8 mouse cellular contexts compared by ENCODE assay signal in genomic region chr17:27513279-27513915, GRCm38 (mm10). TPM values are rescaled to one million over a fixed set of nuclear protein-coding genes. Genes with fewer than 3 reads are reported as not detected.
A peak's percentile ranks its signal among the peaks of the same experiment; 100 is the strongest.
DNase-seq lines count a peak whose midpoint lies in the region; ATAC-seq lines count a peak whose summit lies in the region.

No protein-coding gene starts in this region.

- peak overlapping the region; percentile 97 for H3K4me2 ChIP-seq in lung, embryonic 15.5 days
- peak overlapping the region; percentile 99 for H3K4me2 ChIP-seq in hindbrain, embryonic 11.5 days (replicated peaks; ENCODE audit: low read depth, low read length)
- peak overlapping the region; percentile 80 for H3K4me2 ChIP-seq in midbrain, embryonic 15.5 days

- DNase-seq in lung, postnatal 10 days: no peak
- DNase-seq in cerebellum, adult 9-11 months: peak; percentile 88
- peak; percentile 56 for DNase-seq in hindbrain, embryonic 11.5 days (ENCODE audit: low spot score)
- no peak for DNase-seq in layer of hippocampus, postnatal 14 days (ENCODE audit: low spot score in 2 of 2)
- no peak for DNase-seq in Muller cell, postnatal 12 days (ENCODE audit: inconsistent ontology term)
- DNase-seq in gastrocnemius, postnatal 10 days: no peak

- no peak for ATAC-seq in lung, embryonic 15.5 days (ENCODE audit: borderline replicate concordance, extremely low read depth, low FRiP score, low TSS enrichment)
- ATAC-seq in hindbrain, embryonic 11.5 days (ENCODE audit: low FRiP score): no peak
- 0 out of 2 replicates have a peak, but pooled peaks have one; percentile 22 for ATAC-seq in midbrain, embryonic 15.5 days (replicated peaks)

- H3K9ac ChIP-seq in lung, embryonic 15.5 days: peak overlapping the region; percentile 13; the same call in 1 of the 2 replicates
- H3K9ac ChIP-seq in hindbrain, embryonic 11.5 days (ENCODE audit: low read depth, low read length): peak overlapping the region; percentile 81
- H3K9ac ChIP-seq in midbrain, embryonic 15.5 days: peak overlapping the region; percentile 72

- WGBS in lung, embryonic 15.5 days: 2% methylated on average over 48 of the region's 66 CpGs
- WGBS in hindbrain, embryonic 11.5 days: under 1% methylated on average over 51 of the region's 66 CpGs
- WGBS in midbrain, embryonic 15.5 days: under 1% methylated on average over 57 of the region's 66 CpGs

- H3K9me3 ChIP-seq in lung, embryonic 15.5 days: no peaks in the 10 kb centered on the region
- H3K9me3 ChIP-seq in hindbrain, embryonic 11.5 days (ENCODE audit: control insufficient read depth, low read length): no peaks in the 10 kb centered on the region
- no peaks in the 10 kb centered on the region for H3K9me3 ChIP-seq in midbrain, embryonic 15.5 days

- H3K27ac ChIP-seq in lung, embryonic 15.5 days: no peak overlapping the region
- peak overlapping the region; percentile 79 for H3K27ac ChIP-seq in hindbrain, embryonic 11.5 days (ENCODE audit: low read depth, low read length)
- peak overlapping the region; percentile 70 for H3K27ac ChIP-seq in midbrain, embryonic 15.5 days

- H3K27me3 ChIP-seq in lung, embryonic 15.5 days: peaks cover 100% of the 10 kb centered on the region
- peaks cover 32% of the 10 kb centered on the region for H3K27me3 ChIP-seq in hindbrain, embryonic 11.5 days (ENCODE audit: control insufficient read depth, insufficient read depth, low read length)
- peaks cover 21% of the 10 kb centered on the region for H3K27me3 ChIP-seq in midbrain, embryonic 15.5 days (replicated peaks)

- peaks cover 27% of the 10 kb centered on the region for H3K4me1 ChIP-seq in lung, embryonic 15.5 days
- peaks cover 10% of the 10 kb centered on the region for H3K4me1 ChIP-seq in hindbrain, embryonic 11.5 days (replicated peaks; ENCODE audit: control insufficient read depth, insufficient read depth, low read length)
- peaks cover 50% of the 10 kb centered on the region for H3K4me1 ChIP-seq in midbrain, embryonic 15.5 days

- H3K4me3 ChIP-seq in lung, embryonic 15.5 days: peak overlapping the region; percentile 51
- H3K4me3 ChIP-seq in hindbrain, embryonic 11.5 days (ENCODE audit: low read depth, low read length): peak overlapping the region; percentile 66
- H3K4me3 ChIP-seq in midbrain, embryonic 15.5 days: peak overlapping the region; percentile 58

- H3K36me3 ChIP-seq in lung, embryonic 15.5 days: no peaks in the 10 kb centered on the region
- no peaks in the 10 kb centered on the region for H3K36me3 ChIP-seq in hindbrain, embryonic 11.5 days (ENCODE audit: control insufficient read depth, insufficient read depth, low read length)
- no peaks in the 10 kb centered on the region for H3K36me3 ChIP-seq in midbrain, embryonic 15.5 days (replicated peaks)

RNA-seq across cellular contexts. Expression of gene Grm4, which starts 7.8 kb away (rescaled TPM):
- polyA plus RNA-seq in lung, embryonic 15.5 days (2015; fragmentation: Nextera tagmentation; extraction: Ambion mirVana): 0.06 and 0.07 TPM in 2 replicates
- 2.5 and 3.6 TPM in 2 replicates for polyA plus RNA-seq in hindbrain, embryonic 11.5 days (2014; fragmentation: Nextera tagmentation; extraction: Ambion mirVana)
- 10.7 and 10.9 TPM in 2 replicates for polyA plus RNA-seq in midbrain, embryonic 15.5 days (2015; fragmentation: Nextera tagmentation; extraction: Ambion mirVana)
- total RNA-seq in layer of hippocampus, postnatal 14 days (2021): 10 to 100 TPM; 10.7 to 19.3 TPM
- under 1 TPM; 0.16 to 0.32 TPM for total RNA-seq in gastrocnemius, postnatal 10 days (2021)

RNA-seq across cellular contexts. Expression of gene Hmga1, which starts 42.9 kb away (rescaled TPM):
- polyA plus RNA-seq in lung, embryonic 15.5 days (2015; fragmentation: Nextera tagmentation; extraction: Ambion mirVana): 238 and 240 TPM in 2 replicates
- 305 and 319 TPM in 2 replicates for polyA plus RNA-seq in hindbrain, embryonic 11.5 days (2014; fragmentation: Nextera tagmentation; extraction: Ambion mirVana)
- 138 and 141 TPM in 2 replicates for polyA plus RNA-seq in midbrain, embryonic 15.5 days (2015; fragmentation: Nextera tagmentation; extraction: Ambion mirVana)
- 10 to 100 TPM; 31.3 to 32.7 TPM for total RNA-seq in layer of hippocampus, postnatal 14 days (2021)
- 10 to 100 TPM; 24.9 to 27.0 TPM for total RNA-seq in gastrocnemius, postnatal 10 days (2021)

RNA-seq across cellular contexts. Expression of gene AI413582, which starts 52.2 kb away (rescaled TPM):
- 20.1 and 21.4 TPM in 2 replicates for polyA plus RNA-seq in lung, embryonic 15.5 days (2015; fragmentation: Nextera tagmentation; extraction: Ambion mirVana)
- polyA plus RNA-seq in hindbrain, embryonic 11.5 days (2014; fragmentation: Nextera tagmentation; extraction: Ambion mirVana): 17.1 and 19.0 TPM in 2 replicates
- polyA plus RNA-seq in midbrain, embryonic 15.5 days (2015; fragmentation: Nextera tagmentation; extraction: Ambion mirVana): 57.0 and 59.5 TPM in 2 replicates
- total RNA-seq in layer of hippocampus, postnatal 14 days (2021): 10 to 100 TPM; 65.6 to 65.9 TPM
- 1 to 10 TPM; 3.5 to 4.7 TPM for total RNA-seq in gastrocnemius, postnatal 10 days (2021)

Comparison
In these comparisons a context has a peak if more than half of its experiments do, and no peak if none do; other contexts are left out.
1. H3K9ac ChIP-seq: peak in every context shown above with its lines; median percentile 81 in hindbrain, embryonic 11.5 days; 72 in midbrain, embryonic 15.5 days; 13 in lung, embryonic 15.5 days.
2. DNase-seq: peak in cerebellum, adult 9-11 months (single experiment) and hindbrain, embryonic 11.5 days (single experiment); none in lung, postnatal 10 days (single experiment), layer of hippocampus, postnatal 14 days (0 of 2), Muller cell, postnatal 12 days (single experiment) and gastrocnemius, postnatal 10 days (single experiment).
3. Peak in every context shown above with its lines, with median percentiles within 50 percentile points of each other: H3K4me2 ChIP-seq and H3K4me3 ChIP-seq.